Mouse (Mus musculus) hematopoietic stem cell, adult 5-6 weeks (primary cell): ENCODE results near the gene Mb. TPM values are rescaled to one million over a fixed set of nuclear protein-coding genes. Genes with fewer than 3 reads are reported as not detected.

ENCODE experiments used
- ATAC-seq, 2 experiments: fragments of 125-278 bp in 1 of 2; replicated peaks in 1 of 2; 2 replicates each; pipeline ENCODE4 v1.8.0; 2016 to 2017; ENCODE audit warnings: inconsistent platforms in 2 of 2, mild to moderate bottlenecking in 2 of 2, moderate number of reproducible peaks in 2 of 2, low read depth in 1 of 2, moderate TSS enrichment in 1 of 2; ENCODE audit not compliant: low FRiP score in 2 of 2, poor library complexity in 2 of 2, severe bottlenecking in 2 of 2, insufficient read depth in 1 of 2, low TSS enrichment in 1 of 2
- total RNA-seq: library from RNA; stranded (forward); fragments of 172-1452, 232-1000 nt; gene quantifications from 2 replicates; pipeline ENCODE4 v1.2.3, GENCODE M21; 2017

The Mb gene
- total RNA-seq, 1 experiment from 2014 or later = not detected

DNA sequence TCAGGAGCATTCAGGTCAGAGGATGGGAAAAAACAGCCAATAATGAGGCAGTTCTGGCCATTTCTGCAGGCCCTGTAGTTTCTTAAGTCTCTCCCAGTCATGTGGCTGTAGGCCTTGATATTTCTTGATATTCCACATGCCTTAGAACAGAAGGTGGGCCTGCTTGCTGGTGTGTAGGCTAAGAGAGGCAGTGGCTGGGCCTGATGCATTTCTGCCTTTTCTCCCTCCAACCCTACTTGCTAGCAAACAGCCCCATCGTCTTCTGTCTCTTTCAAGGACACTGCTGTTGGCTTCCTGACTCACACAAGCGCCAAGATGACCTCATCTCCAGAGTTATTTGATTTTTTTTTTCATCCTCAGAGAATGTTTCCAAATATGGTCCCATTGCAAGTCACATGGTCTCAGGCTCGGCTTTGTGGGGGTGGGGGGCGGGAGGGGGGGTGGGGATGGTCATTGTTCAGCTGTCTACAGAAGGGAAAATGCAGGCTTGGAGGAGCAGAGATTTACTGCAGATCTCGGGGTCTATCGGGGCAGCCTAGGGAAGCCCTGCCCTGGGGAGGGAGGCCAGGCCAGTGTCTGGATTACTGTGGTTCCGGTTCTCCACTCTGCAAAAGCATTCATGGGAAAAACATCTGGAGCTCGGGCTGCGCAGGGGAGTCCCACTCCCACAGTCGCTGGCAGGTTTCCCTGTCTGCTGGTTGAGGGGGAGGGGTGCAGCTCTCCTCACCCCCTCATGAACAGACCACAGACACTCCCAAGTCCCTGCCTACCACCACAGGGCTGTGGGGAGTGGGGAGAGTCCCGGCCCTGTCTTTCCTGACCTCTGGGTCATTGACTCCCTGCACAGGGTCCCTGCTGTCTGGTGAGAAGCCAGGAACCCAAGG lies 12.9 kb downstream of the Mb start:
- no peak for ATAC-seq

DNA sequence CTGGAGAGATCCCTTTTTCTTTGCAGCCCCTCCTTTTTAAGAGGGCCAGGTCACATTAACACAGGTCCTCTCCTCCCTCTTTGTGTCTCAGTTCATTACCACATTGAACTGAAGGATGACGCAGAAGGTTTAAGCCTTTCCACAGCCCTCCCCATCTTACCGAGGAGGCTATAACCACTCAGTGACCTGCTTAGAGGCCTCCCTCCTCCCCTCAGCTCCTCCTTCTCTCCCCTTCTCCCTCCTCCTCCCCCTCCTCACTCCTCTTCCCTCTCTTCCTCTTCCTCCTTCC lies 13.5 kb downstream of the Mb start:
- no peak for ATAC-seq

DNA sequence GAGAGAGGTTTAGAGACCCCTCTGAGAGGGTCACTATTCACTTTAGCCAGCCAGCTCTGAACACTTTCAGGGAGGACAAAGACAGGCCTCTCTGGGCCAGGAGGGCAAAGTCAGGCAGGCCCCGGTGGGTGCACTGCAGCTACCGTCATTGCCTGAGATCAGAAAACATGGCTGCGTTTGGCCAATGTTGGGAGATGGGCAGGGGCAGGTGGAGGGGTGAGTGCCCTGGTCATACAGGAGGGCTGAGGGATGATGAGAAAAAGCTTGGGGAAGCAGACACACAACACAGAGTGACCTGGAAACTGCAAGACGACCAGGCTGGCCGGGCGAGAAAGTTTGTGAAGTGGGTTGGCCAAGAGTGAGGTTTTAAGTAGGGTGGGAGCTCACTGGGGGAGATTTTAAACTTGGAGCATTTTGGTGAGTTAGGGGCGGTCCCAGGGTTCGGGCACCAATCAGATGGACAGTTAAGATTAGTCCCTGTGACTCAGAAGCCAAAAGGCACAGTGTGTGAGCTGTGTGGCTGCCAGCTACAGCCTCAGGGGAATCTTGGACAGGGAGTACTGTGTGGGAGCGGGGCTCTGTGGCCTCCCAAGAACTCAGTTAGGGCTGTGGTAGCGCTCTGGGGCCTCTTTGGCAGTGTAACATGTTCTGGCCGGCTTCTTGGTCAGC lies 14.0 kb downstream of the Mb start:
- ATAC-seq = no peak

DNA sequence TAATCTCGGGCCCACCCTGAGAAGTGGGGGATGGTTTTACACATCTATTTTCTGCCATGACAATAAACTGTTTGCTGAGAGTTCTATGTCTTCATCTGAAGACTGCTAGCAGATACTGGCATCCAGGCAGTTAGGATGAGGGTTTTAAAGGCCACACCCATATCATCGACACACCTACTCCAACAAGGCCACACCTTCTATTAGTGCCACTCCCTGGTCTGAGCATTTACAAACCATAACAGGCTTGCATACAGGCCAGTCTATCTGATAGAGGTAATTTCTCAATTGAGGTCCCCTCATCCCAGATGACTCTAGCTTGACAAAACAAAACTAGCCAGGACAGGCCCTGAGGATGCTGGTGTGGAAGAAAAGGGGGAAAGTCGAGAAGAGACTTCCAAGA lies 14.8 kb downstream of the Mb start:
- no peak for ATAC-seq

- ATAC-seq = no peak
Measured at GRCm38 (mm10) chr15:77034526-77034925, 15.9 kb downstream of the Mb start.

DNA sequence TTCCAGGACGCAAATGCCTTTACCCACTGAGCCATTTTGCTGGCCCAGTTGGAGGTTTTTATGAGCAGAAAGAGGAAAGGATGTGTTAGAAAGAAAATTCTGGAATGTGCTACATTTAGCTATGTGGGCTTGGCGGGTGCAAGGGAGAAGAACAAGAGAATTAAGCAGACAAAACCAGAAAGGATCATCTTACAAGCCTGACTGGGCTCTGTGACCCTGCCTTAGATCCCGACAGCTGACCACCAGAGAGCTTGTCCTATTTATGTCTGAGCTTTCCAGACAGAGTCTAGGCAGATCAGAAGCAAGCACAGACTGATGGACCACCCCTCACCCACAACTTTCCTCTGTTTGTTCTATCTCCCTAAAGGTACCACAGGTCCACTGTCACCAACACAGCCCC lies 19.2 kb downstream of the Mb start:
- no peak for ATAC-seq

DNA sequence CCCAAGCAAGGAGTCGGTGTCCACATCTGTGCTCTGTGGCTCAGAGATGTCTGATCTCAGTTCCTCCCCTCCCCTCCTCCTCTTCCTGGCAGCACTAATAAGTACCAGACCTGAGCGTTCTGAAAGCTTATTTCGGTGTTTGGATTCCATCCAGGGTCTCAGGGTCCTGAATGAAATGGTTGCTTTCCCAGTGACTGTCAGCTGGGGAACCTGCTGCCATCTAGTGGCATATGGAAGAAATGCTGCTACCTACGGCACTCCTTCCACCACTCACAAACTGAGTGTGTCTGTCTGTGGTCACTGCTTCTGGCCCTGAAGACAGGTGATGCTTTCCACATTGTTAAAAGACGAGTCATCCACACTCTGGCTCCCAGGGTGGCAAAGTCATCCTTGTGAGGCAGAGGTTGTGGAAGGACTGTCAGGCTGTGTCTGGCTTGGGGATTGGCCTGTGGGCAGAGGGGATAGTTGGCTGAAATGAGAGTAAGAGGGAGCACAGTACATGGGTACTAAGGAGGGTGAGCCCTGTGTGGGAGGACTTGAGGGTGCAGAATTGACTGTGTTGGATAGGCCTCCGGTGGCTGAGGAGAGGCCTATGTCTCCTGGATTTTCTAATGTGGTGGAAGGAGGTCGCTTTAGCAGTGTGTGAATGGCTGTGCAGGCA lies 21.0 kb downstream of the Mb start:
- ATAC-seq = peak; percentile 59 to 72; a peak in 3 of 4 replicates

DNA sequence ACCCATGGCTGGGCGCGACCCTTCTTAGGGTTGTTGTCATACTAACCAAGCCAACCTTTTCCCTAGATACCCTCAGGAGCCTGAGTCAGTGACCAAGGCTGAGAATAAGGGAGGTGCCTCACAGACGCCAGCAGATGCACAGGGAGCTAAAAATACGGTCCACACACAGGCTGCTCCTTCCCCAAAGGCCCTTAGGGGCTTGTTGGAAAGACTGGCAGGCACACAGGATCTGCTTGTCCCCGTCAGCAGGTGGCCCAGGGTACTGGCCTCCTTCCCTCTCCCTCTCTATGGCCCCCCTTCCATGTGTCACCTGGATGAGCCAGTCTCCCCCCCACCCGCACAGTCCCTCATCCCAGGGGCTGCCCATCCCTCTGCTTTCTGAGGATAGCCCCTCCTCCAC lies 22.8 kb downstream of the Mb start:
- ATAC-seq = no peak

DNA sequence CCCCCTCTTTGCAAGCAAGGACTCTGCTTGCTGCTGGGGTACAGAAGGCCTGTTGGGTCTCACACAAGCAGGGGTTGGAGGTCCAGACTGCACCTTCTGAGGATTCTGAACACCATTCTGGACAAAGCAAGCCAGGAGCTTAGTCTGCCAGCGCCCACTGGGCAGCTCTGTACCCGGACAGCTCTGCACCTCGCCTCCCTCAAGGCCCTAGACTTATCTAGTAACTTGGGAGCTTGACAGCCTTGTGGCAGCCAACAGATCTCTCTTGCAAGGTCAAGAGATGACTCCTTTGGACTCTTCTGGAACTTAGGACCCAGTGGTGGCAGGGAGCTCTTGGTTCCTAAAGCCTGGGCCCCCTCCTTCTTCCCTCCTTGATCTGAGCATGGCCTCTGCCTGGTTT lies 23.4 kb downstream of the Mb start:
- ATAC-seq = no peak

DNA sequence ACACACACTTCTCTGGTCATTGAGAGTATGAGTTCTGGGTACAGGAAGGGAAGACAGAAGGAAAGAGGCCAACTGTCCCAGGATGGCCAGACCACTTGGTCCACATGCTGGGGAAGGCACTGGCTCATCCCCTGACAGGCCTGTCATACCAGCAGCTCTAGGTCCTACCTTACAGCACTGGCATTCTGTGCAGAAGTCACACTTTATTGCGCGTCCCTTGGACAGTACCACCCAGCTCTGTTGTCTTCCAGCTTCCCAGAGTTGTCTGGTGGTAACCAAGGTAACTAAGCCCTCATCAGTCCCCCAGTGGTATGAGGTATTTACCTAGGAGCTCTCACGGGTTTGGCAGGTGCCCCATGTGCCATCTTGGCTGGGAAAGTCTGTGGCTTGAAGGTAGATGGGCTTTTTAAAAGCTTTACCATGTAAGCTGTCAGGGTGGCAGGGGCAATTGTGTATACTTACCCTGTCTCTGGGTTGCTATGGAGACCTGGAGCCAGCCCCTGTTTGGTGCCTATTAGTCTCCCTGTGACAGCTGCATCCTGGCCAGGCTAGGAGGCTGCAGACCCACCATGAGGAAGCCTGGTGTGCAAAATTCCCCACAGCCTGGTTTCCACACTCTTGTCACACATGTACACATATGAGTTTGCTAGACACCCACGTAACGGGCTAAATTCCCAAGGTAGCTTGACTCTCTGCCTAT lies 24.4 kb downstream of the Mb start:
- no peak for ATAC-seq

DNA sequence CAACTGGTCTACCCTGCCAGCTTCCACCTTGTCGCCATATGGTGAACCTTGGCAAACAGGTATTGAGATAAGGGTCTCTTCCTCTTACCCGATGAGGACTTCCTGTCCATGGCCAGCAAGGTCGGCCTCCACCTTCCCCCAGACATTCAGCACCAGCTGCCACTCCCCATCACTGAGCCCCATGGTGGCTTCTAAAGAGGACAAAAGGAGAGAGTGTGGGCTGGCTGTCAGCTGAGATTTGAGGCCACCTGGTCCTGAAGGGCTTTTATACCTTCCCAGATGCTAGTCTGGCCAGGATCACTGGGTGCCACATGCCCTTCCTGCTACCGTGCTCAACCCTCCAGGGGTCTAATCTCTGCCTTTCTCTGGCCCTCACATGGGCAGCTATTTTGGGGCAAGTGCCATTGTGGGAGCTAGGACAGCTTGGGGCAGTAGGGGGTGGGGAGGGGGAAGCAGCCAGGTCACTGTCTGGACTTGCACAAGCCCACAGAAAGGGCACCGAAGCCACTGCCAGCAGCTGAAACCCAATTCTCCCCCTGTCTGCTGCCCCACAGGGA lies 28.0 kb downstream of the Mb start:
- no peak for ATAC-seq

DNA sequence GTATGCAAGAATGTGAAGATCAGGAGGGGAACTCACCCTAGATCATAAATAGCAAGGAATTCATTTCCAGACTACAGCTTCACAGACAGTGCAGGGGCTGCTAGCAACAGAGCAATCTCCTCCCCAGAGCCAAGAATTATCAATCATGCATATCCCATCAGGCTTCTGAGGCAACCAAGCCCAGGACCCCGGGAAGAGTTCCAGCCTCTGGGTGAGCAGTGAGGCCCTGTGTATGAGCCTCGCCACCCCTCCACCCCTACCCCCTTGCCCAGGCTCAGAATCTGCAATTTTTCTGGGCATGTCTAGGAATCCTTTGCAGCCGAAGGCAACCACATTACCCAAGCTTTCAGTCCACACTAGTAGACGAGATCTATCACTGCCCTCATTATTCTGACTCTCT lies 28.6 kb downstream of the Mb start:
- no peak for ATAC-seq

GRCm38 (mm10) chr15:77021056-77021455 lies 29.4 kb downstream of the Mb start:
- ATAC-seq = no peak

GRCm38 (mm10) chr15:77020136-77020535 lies 30.3 kb downstream of the Mb start:
- ATAC-seq = no peak

DNA sequence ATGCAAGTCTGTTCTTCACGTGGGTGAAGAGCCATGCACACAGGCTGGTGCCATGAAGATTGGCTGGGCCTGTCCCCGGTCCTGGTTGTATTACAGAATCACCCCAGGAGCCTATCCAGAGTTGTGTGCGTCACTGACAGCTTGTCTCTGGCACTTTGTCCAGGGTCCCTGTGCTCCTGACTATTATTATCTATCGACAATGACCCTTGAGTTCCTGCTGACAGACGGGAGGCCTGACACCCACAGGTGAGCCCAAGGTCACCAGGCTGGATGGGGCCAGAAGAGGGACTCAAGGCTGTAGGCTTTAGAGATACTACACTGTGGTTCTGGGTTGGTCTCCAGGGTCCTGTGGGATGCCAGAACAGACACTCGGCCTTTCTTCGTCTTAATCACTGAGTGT lies 30.9 kb downstream of the Mb start:
- no peak for ATAC-seq

GRCm38 (mm10) chr15:77018740-77019340 lies 31.6 kb downstream of the Mb start:
- no peak for ATAC-seq

- ATAC-seq = no peak
Measured at GRCm38 (mm10) chr15:77017897-77018296, 32.6 kb downstream of the Mb start.
